Mouse (Mus musculus): ENCODE data around the gene Masp1. TPM values are rescaled to one million over a fixed set of nuclear protein-coding genes. Genes with fewer than 3 reads are reported as not detected.

The Masp1 gene
- total RNA-seq, 2 experiments from 2014 or later: 7.7 to 18.7 TPM

GRCm38 (mm10) chr16:23504320-23504744 lies 16.3 kb downstream of the Masp1 start:
- no peak for TF ChIP-seq CTCF (IDR thresholded peaks at IDR 0.05)
- DNase-seq: no peak
- H3K4me3 ChIP-seq: no peak overlapping the region
- intact Hi-C loops (cut with DNase I): no loop called here
- no peak overlapping the region for H3K27ac ChIP-seq

- no peak for TF ChIP-seq CTCF (IDR thresholded peaks at IDR 0.05)
- Histone ChIP-seq H3K4me3 (no peak overlapping the region), H3K27ac (no peak overlapping the region)
- no peak for DNase-seq
- intact Hi-C loops (cut with DNase I): no loop called here
Measured at GRCm38 (mm10) chr16:23503351-23503750, 17.3 kb downstream of the Masp1 start.

- intact Hi-C loops (cut with DNase I): no loop called here
- H3K4me3 ChIP-seq: no peak overlapping the region
Measured at GRCm38 (mm10) chr16:23502478-23502877, 18.1 kb downstream of the Masp1 start.

DNA sequence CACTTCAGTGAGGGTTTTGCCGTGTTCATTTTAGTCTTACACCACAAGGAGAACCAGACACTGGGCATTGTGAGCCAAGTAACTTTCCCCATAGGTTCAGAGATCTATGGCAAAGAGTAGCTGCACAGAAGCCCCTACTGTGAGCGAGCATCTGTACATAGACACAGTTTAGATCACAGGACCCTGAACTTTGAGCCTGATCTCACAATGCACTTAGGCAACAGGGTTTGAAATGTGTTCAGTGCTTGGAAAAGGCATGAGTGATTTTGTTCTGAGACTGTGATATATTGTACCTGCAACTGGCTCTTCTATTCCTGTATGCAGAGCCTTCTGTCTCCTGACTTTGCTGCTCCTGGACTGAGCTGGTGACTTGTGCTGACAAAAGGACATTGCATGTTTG lies 19.3 kb downstream of the Masp1 start:
- no peak for TF ChIP-seq CTCF (IDR thresholded peaks at IDR 0.05)
- intact Hi-C loops (cut with DNase I): no loop called here
- DNase-seq: no peak
- H3K27ac ChIP-seq: peak overlapping the region; percentile 32; the same call in 1 of the 2 replicates
- no peak overlapping the region for H3K4me3 ChIP-seq

More at GRCm38 (mm10) chr16:23502478-23502877, 18.1 kb downstream of the Masp1 start:
- no peak for DNase-seq
- H3K27ac ChIP-seq: no peak overlapping the region
- TF ChIP-seq CTCF (IDR thresholded peaks at IDR 0.05): no peak

GRCm38 (mm10) chr16:23500558-23500957 lies 20.1 kb downstream of the Masp1 start:
- DNase-seq: no peak
- no peak for TF ChIP-seq CTCF (IDR thresholded peaks at IDR 0.05)
- Histone ChIP-seq H3K4me3 (no peak overlapping the region), H3K27ac (peak overlapping the region; percentile 20; the same call in 1 of the 2 replicates)
- intact Hi-C loops (cut with DNase I): no loop called here

- H3K27ac ChIP-seq: peak overlapping the region; percentile 88
- TF ChIP-seq CTCF (IDR thresholded peaks at IDR 0.05): no peak
- DNase-seq: peak; percentile 44
- H3K4me3 ChIP-seq: peak overlapping the region; percentile 53
- intact Hi-C loops (cut with DNase I): loop anchor here (2.0 kb wide), 1 partner anchor 22 kb away; the partner anchor contains the start of genes Masp1 and Rtp4
Measured at GRCm38 (mm10) chr16:23498691-23499131, 21.9 kb downstream of the Masp1 start.

DNA sequence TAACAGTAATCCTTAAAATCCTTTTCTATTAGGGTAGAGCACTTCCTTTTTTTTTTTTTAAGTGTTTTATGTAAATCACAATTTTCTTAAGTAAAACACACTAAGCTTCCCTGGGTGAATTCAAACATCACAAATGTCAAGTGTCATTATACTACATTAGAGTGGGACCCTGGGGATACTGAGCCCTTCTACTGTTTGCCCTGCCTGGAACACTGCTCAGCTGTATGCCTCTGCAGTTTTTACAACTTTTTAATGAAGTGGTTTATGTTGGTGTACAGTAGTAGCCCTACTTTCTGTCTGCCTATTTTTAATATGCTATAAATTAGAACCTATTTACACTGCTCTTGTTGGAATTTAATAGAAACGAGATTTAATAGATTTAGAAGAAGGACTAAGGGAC lies 22.7 kb downstream of the Masp1 start:
- peak overlapping the region; percentile 88 for H3K27ac ChIP-seq
- H3K4me3 ChIP-seq: no peak overlapping the region; the same call in 1 of the 2 replicates
- DNase-seq: no peak
- intact Hi-C loops (cut with DNase I): loop anchor here (2.0 kb wide), 1 partner anchor 23 kb away; the partner anchor contains the start of genes Masp1 and Rtp4
- no peak for TF ChIP-seq CTCF (IDR thresholded peaks at IDR 0.05)

- no peak for DNase-seq
- intact Hi-C loops (cut with DNase I): no loop called here
- peak overlapping the region; percentile 88; the same call in 1 of the 2 replicates for H3K27ac ChIP-seq
- TF ChIP-seq CTCF (IDR thresholded peaks at IDR 0.05): no peak
- H3K4me3 ChIP-seq: no peak overlapping the region
Measured at GRCm38 (mm10) chr16:23497440-23497839, 23.2 kb downstream of the Masp1 start.

DNA sequence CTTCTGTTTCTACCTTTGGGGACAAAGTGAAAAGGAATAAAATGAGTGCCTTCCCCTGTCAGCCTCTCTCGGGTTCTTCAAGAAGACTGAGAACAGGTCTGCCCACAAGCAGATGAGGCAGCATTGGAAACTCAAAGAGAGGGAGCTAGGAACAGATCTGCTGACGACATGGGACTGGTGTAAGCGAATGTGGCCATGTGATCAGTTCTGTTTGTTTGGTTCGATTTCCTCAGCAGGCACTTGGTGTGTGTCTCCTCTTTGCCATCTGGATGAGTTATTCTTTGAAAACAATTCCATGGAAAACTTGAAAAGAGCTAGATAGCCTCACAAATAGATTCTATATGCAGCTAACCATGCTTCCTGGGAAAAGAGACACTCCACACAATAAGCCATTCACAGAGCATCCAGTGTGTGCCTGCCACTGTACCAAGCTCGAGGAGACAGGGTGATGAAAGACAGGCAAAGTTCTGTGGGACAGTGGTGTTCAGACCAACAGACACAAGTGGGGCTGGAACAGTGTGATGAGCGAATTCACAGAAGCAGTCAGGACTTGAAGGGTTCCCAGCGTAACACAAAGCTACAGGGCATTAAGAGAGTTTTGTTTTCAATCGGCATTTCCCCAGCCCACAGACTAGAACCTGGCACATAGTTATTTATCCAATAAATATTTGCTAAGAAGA lies 24.2 kb downstream of the Masp1 start:
- intact Hi-C loops (cut with DNase I): no loop called here
- Histone ChIP-seq H3K4me3 (no peak overlapping the region), H3K27ac (peak overlapping the region; percentile 88; the same call in 1 of the 2 replicates)
- DNase-seq: no peak
- TF ChIP-seq CTCF (IDR thresholded peaks at IDR 0.05): no peak

DNA sequence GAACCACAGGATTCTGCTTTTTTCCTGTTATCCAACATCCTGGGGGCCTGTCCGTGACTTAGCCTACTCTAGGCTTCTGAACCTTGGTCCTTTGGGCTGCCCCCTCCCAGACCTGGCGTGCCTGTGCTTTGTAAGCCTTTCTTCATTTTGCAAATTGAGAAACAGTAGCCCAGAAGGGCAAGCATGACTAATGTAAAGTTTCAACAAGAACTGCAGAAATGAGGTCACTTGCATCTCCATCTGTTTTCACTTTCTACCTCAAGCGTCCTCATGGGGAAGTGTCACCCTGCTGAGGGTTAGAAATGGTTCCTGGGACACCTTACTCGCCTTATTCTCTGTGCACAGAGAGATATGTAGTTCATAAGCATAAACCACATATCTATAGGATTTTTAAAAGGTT lies 27.8 kb downstream of the Masp1 start:
- TF ChIP-seq CTCF (IDR thresholded peaks at IDR 0.05): no peak
- no peak overlapping the region for H3K4me3 ChIP-seq
- intact Hi-C loops (cut with DNase I): no loop called here
- no peak for DNase-seq
- no peak overlapping the region for H3K27ac ChIP-seq

DNA sequence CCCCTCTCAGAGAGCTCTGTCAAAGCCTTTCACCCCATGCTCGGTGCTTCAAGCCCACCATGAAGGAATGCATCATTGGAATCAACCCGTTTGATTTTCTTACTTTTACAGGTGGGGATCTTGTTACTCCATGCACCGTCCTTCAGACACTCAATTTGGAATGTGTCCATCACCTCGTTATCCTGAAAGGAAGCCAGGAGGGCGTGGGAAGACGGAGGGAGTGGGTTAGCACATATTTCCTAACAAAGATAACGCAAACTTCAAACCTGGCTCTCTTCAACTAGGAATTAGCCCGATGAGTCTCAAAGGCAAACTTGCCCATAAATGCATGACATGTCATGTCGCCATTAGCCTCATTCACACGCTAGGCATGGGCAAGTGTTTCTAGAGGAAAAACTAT lies 37.3 kb downstream of the Masp1 start:
- H3K4me3 ChIP-seq: no peak overlapping the region
- DNase-seq: no peak
- no peak overlapping the region for H3K27ac ChIP-seq
- no peak for TF ChIP-seq CTCF (IDR thresholded peaks at IDR 0.05)
- intact Hi-C loops (cut with DNase I): no loop called here

DNA sequence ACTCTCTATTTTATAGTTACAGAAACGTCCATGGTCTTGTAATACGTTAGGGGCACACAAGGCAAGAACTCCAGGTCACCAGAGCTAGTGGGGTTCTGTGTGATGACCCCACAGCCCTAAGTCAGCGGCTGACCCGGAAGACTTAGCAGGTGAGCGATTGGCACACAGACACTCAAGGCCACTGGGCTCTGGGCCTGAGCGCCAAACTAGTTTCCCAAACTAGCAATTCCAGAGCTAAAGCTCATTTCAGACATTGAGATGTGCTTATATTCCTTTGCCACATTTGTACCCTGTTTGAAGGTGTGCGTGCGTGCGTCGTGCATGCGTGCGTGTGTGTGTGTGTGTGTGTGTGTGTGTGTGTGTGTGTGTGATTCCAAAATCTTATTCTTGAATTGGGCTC lies 37.8 kb downstream of the Masp1 start:
- Histone ChIP-seq H3K4me3 (no peak overlapping the region), H3K27ac (no peak overlapping the region)
- DNase-seq: no peak
- no peak for TF ChIP-seq CTCF (IDR thresholded peaks at IDR 0.05)
- intact Hi-C loops (cut with DNase I): no loop called here

GRCm38 (mm10) chr16:23482218-23482617 lies 38.4 kb downstream of the Masp1 start:
- no peak for TF ChIP-seq CTCF (IDR thresholded peaks at IDR 0.05)
- H3K27ac ChIP-seq: no peak overlapping the region
- no peak overlapping the region for H3K4me3 ChIP-seq
- intact Hi-C loops (cut with DNase I): no loop called here
- DNase-seq: no peak

Measured in gastrocnemius, adult 2 months (tissue).